Mouse (Mus musculus): ENCODE data around the gene Atp11a. TPM values are rescaled to one million over a fixed set of nuclear protein-coding genes. Genes with fewer than 3 reads are reported as not detected.

Gene Atp11a
- polyA plus RNA-seq, 1 experiment from 2014 or later: 16.5 TPM

- H3K27me3 ChIP-seq (replicated peaks; ENCODE audit: control insufficient read depth, insufficient read depth, low read length): no peaks in the 10 kb centered on the region
- H3K4me2 ChIP-seq (ENCODE audit: low read length): no peak overlapping the region
- no peaks in the 10 kb centered on the region for H3K36me3 ChIP-seq (ENCODE audit: control insufficient read depth, insufficient read depth)
- no peak for ATAC-seq
- WGBS: 97% methylated on average over 4 of the region's 4 CpGs
- peaks cover 5% of the 10 kb centered on the region for H3K4me1 ChIP-seq (replicated peaks; ENCODE audit: control insufficient read depth, insufficient read depth, low read length)
- H3K4me3 ChIP-seq (replicated peaks; ENCODE audit: low read length): no peak overlapping the region
- H3K9ac ChIP-seq (replicated peaks; ENCODE audit: low read depth, low read length): no peak overlapping the region
- H3K27ac ChIP-seq (ENCODE audit: low read length): no peak overlapping the region
- H3K9me3 ChIP-seq (ENCODE audit: control insufficient read depth, low read length): no peaks in the 10 kb centered on the region
Observed at GRCm38 (mm10) chr8:12763565-12764108, 6.8 kb downstream of the Atp11a start.

GRCm38 (mm10) chr8:12764971-12765370 is 8.2 kb downstream of the Atp11a start:
- H3K4me2 ChIP-seq (ENCODE audit: low read length): no peak overlapping the region
- no peak overlapping the region for H3K27ac ChIP-seq (ENCODE audit: low read length)
- H3K4me1 ChIP-seq (replicated peaks; ENCODE audit: control insufficient read depth, insufficient read depth, low read length): no peaks in the 10 kb centered on the region
- no peaks in the 10 kb centered on the region for H3K27me3 ChIP-seq (replicated peaks; ENCODE audit: control insufficient read depth, insufficient read depth, low read length)
- no peaks in the 10 kb centered on the region for H3K36me3 ChIP-seq (ENCODE audit: control insufficient read depth, insufficient read depth)
- no peak for ATAC-seq
- no peak overlapping the region for H3K9ac ChIP-seq (replicated peaks; ENCODE audit: low read depth, low read length)
- H3K4me3 ChIP-seq (replicated peaks; ENCODE audit: low read length): no peak overlapping the region
- WGBS: 85% methylated on average over 4 of the region's 4 CpGs
- no peaks in the 10 kb centered on the region for H3K9me3 ChIP-seq (ENCODE audit: control insufficient read depth, low read length)

- Histone ChIP-seq H3K4me2 (ENCODE audit: low read length) (no peak overlapping the region), H3K9me3 (ENCODE audit: control insufficient read depth, low read length) (no peaks in the 10 kb centered on the region), H3K9ac (replicated peaks; ENCODE audit: low read depth, low read length) (no peak overlapping the region), H3K36me3 (ENCODE audit: control insufficient read depth, insufficient read depth) (no peaks in the 10 kb centered on the region), H3K27ac (ENCODE audit: low read length) (no peak overlapping the region), H3K27me3 (replicated peaks; ENCODE audit: control insufficient read depth, insufficient read depth, low read length) (no peaks in the 10 kb centered on the region), H3K4me3 (replicated peaks; ENCODE audit: low read length) (no peak overlapping the region), H3K4me1 (replicated peaks; ENCODE audit: control insufficient read depth, insufficient read depth, low read length) (no peaks in the 10 kb centered on the region)
- ATAC-seq: no peak
- WGBS: 98% methylated on average over 3 of the region's 3 CpGs
Observed at GRCm38 (mm10) chr8:12767176-12767575, 10.4 kb downstream of the Atp11a start.

- H3K27me3 ChIP-seq (replicated peaks; ENCODE audit: control insufficient read depth, insufficient read depth, low read length): no peaks in the 10 kb centered on the region
- no peak for ATAC-seq
- H3K4me1 ChIP-seq (replicated peaks; ENCODE audit: control insufficient read depth, insufficient read depth, low read length): no peaks in the 10 kb centered on the region
- H3K27ac ChIP-seq (ENCODE audit: low read length): no peak overlapping the region
- H3K4me3 ChIP-seq (replicated peaks; ENCODE audit: low read length): no peak overlapping the region
- WGBS: 83% methylated on average over 6 of the region's 6 CpGs
- no peak overlapping the region for H3K4me2 ChIP-seq (ENCODE audit: low read length)
- no peaks in the 10 kb centered on the region for H3K9me3 ChIP-seq (ENCODE audit: control insufficient read depth, low read length)
- no peaks in the 10 kb centered on the region for H3K36me3 ChIP-seq (ENCODE audit: control insufficient read depth, insufficient read depth)
- no peak overlapping the region for H3K9ac ChIP-seq (replicated peaks; ENCODE audit: low read depth, low read length)
Observed at GRCm38 (mm10) chr8:12768747-12769146, 11.9 kb downstream of the Atp11a start.

GRCm38 (mm10) chr8:12769296-12769695 is 12.5 kb downstream of the Atp11a start:
- ATAC-seq: no peak
- WGBS: 94% methylated on average over 7 of the region's 7 CpGs

GRCm38 (mm10) chr8:12772319-12772718 is 15.5 kb downstream of the Atp11a start:
- ATAC-seq: no peak
- Histone ChIP-seq H3K9ac (replicated peaks; ENCODE audit: low read depth, low read length) (no peak overlapping the region), H3K27ac (ENCODE audit: low read length) (no peak overlapping the region), H3K27me3 (replicated peaks; ENCODE audit: control insufficient read depth, insufficient read depth, low read length) (no peaks in the 10 kb centered on the region), H3K4me3 (replicated peaks; ENCODE audit: low read length) (no peak overlapping the region), H3K9me3 (ENCODE audit: control insufficient read depth, low read length) (no peaks in the 10 kb centered on the region), H3K4me1 (replicated peaks; ENCODE audit: control insufficient read depth, insufficient read depth, low read length) (no peaks in the 10 kb centered on the region), H3K36me3 (ENCODE audit: control insufficient read depth, insufficient read depth) (no peaks in the 10 kb centered on the region), H3K4me2 (ENCODE audit: low read length) (no peak overlapping the region)
- WGBS: 88% methylated on average over 2 of the region's 2 CpGs

More at GRCm38 (mm10) chr8:12769296-12769695, 12.5 kb downstream of the Atp11a start:
- Histone ChIP-seq H3K9ac (replicated peaks; ENCODE audit: low read depth, low read length) (no peak overlapping the region), H3K27ac (ENCODE audit: low read length) (no peak overlapping the region), H3K36me3 (ENCODE audit: control insufficient read depth, insufficient read depth) (no peaks in the 10 kb centered on the region), H3K4me1 (replicated peaks; ENCODE audit: control insufficient read depth, insufficient read depth, low read length) (no peaks in the 10 kb centered on the region), H3K4me3 (replicated peaks; ENCODE audit: low read length) (no peak overlapping the region), H3K4me2 (ENCODE audit: low read length) (no peak overlapping the region), H3K27me3 (replicated peaks; ENCODE audit: control insufficient read depth, insufficient read depth, low read length) (no peaks in the 10 kb centered on the region), H3K9me3 (ENCODE audit: control insufficient read depth, low read length) (no peaks in the 10 kb centered on the region)

GRCm38 (mm10) chr8:12773914-12774313 is 17.1 kb downstream of the Atp11a start:
- H3K9ac ChIP-seq (replicated peaks; ENCODE audit: low read depth, low read length): no peak overlapping the region
- no peaks in the 10 kb centered on the region for H3K36me3 ChIP-seq (ENCODE audit: control insufficient read depth, insufficient read depth)
- no peak for ATAC-seq
- H3K27me3 ChIP-seq (replicated peaks; ENCODE audit: control insufficient read depth, insufficient read depth, low read length): no peaks in the 10 kb centered on the region
- H3K9me3 ChIP-seq (ENCODE audit: control insufficient read depth, low read length): no peaks in the 10 kb centered on the region
- H3K4me1 ChIP-seq (replicated peaks; ENCODE audit: control insufficient read depth, insufficient read depth, low read length): no peaks in the 10 kb centered on the region
- H3K4me2 ChIP-seq (ENCODE audit: low read length): no peak overlapping the region
- 83% methylated on average over 4 of the region's 4 CpGs for WGBS
- H3K27ac ChIP-seq (ENCODE audit: low read length): no peak overlapping the region
- no peak overlapping the region for H3K4me3 ChIP-seq (replicated peaks; ENCODE audit: low read length)

- Histone ChIP-seq H3K9me3 (ENCODE audit: control insufficient read depth, low read length) (no peaks in the 10 kb centered on the region), H3K4me2 (ENCODE audit: low read length) (no peak overlapping the region), H3K36me3 (ENCODE audit: control insufficient read depth, insufficient read depth) (no peaks in the 10 kb centered on the region), H3K9ac (replicated peaks; ENCODE audit: low read depth, low read length) (no peak overlapping the region), H3K4me1 (replicated peaks; ENCODE audit: control insufficient read depth, insufficient read depth, low read length) (no peaks in the 10 kb centered on the region), H3K4me3 (replicated peaks; ENCODE audit: low read length) (no peak overlapping the region), H3K27me3 (replicated peaks; ENCODE audit: control insufficient read depth, insufficient read depth, low read length) (no peaks in the 10 kb centered on the region), H3K27ac (ENCODE audit: low read length) (no peak overlapping the region)
- 80% methylated on average over 4 of the region's 4 CpGs for WGBS
- no peak for ATAC-seq
Observed at GRCm38 (mm10) chr8:12774872-12775298, 18.1 kb downstream of the Atp11a start.

- Histone ChIP-seq H3K4me3 (replicated peaks; ENCODE audit: low read length) (no peak overlapping the region), H3K27ac (ENCODE audit: low read length) (no peak overlapping the region), H3K9me3 (ENCODE audit: control insufficient read depth, low read length) (no peaks in the 10 kb centered on the region), H3K27me3 (replicated peaks; ENCODE audit: control insufficient read depth, insufficient read depth, low read length) (no peaks in the 10 kb centered on the region), H3K9ac (replicated peaks; ENCODE audit: low read depth, low read length) (no peak overlapping the region), H3K4me2 (ENCODE audit: low read length) (no peak overlapping the region), H3K4me1 (replicated peaks; ENCODE audit: control insufficient read depth, insufficient read depth, low read length) (no peaks in the 10 kb centered on the region; the same call in 1 of the 2 replicates), H3K36me3 (ENCODE audit: control insufficient read depth, insufficient read depth) (no peaks in the 10 kb centered on the region)
- no peak for ATAC-seq
- WGBS: 82% methylated on average over 9 of the region's 9 CpGs
Observed at GRCm38 (mm10) chr8:12775302-12775975, 18.6 kb downstream of the Atp11a start.
